Mouse (Mus musculus): ENCODE results near the gene Crybg2. TPM values are rescaled to one million over a fixed set of nuclear protein-coding genes. Genes with fewer than 3 reads are reported as not detected.

Gene Crybg2
- polyA plus RNA-seq, 1 experiment from 2014 or later, result 2.8 TPM

DNA sequence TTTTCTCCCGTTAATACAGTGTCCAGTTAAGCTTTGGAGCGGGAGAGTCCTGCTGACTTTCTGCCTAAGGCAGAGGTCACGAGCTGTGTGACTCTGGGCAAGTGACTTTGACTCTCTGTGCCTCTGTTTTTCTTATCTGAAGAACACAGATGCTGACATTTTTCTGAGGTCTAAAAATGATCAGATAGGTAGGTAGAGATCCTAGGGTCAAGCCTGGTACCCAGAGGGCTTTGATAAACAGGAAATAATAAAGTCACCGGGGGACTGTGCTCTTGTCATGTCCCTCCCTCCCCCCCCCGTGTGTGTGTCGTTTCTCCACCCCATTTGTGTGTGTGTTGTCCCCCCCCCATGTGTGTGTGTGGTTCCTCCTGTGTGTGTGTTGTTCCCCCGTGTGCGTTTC, 1.9 kb downstream of the Crybg2 start:
- H3K4me3 ChIP-seq (ENCODE audit: low read depth, low read length), result no peak overlapping the region
- DNase-seq (ENCODE audit: low spot score) (no peak), ATAC-seq (no peak)
- no peak overlapping the region for H3K9ac ChIP-seq (replicated peaks; ENCODE audit: low read depth)
- no peaks in the 10 kb centered on the region for H3K36me3 ChIP-seq (ENCODE audit: insufficient read depth, low read length)
- H3K4me1 ChIP-seq (ENCODE audit: insufficient read depth, low read depth, low read length), result no peaks in the 10 kb centered on the region
- H3K27ac ChIP-seq (ENCODE audit: low read length), result no peak overlapping the region
- H3K9me3 ChIP-seq (ENCODE audit: low read length), result no peaks in the 10 kb centered on the region
- WGBS, result 43% methylated on average over 6 of the region's 8 CpGs
- H3K27me3 ChIP-seq (replicated peaks; ENCODE audit: insufficient read depth, low read length), result no peaks in the 10 kb centered on the region
- no peak overlapping the region for H3K4me2 ChIP-seq (replicated peaks; ENCODE audit: low read depth, low read length)
- TF ChIP-seq CTCF (IDR thresholded peaks at IDR 0.05) (no peak), EP300 (IDR thresholded peaks at IDR 0.05) (no peak)

DNA sequence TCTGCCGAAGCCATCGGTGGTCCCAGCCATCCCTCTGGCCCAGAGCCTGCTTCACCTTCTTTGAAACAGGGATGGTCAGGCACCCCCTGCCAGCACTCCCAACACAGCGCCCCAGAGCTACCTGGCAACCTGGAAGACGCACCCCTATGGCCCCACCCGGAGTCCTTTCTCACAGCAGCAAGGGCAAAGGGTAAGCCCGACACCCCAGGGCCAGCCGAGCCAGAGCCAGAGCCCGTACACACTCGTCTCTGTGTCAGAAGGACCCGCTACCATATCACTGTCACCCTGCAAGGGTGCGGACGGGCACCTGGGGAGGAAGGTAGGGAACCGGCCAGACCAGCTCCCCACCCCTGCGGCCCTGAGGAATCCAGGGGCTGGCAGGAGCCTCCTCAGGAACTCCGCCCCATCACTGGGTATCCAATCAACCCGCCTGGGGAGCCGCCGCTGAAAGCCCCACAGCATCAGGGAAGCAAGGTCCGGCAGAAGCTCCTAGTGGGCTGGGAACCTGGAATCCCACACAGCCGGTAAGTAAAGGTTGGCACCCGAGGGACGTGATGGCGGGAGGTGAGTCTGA, 4.9 kb downstream of the Crybg2 start:
- Histone ChIP-seq H3K36me3 (ENCODE audit: insufficient read depth, low read length) (no peaks in the 10 kb centered on the region), H3K4me1 (ENCODE audit: insufficient read depth, low read depth, low read length) (no peaks in the 10 kb centered on the region), H3K9me3 (ENCODE audit: low read length) (no peaks in the 10 kb centered on the region), H3K27me3 (replicated peaks; ENCODE audit: insufficient read depth, low read length) (no peaks in the 10 kb centered on the region), H3K4me3 (ENCODE audit: low read depth, low read length) (no peak overlapping the region), H3K9ac (replicated peaks; ENCODE audit: low read depth) (no peak overlapping the region), H3K4me2 (replicated peaks; ENCODE audit: low read depth, low read length) (peak overlapping the region; percentile 43), H3K27ac (ENCODE audit: low read length) (no peak overlapping the region)
- ATAC-seq (peak; percentile 74), DNase-seq (ENCODE audit: low spot score) (peak; percentile 48)
- 16% methylated on average over 22 of the region's 23 CpGs for WGBS
- no peak for TF ChIP-seq CTCF (IDR thresholded peaks at IDR 0.05)
- TF ChIP-seq EP300 (IDR thresholded peaks at IDR 0.05), result no peak

DNA sequence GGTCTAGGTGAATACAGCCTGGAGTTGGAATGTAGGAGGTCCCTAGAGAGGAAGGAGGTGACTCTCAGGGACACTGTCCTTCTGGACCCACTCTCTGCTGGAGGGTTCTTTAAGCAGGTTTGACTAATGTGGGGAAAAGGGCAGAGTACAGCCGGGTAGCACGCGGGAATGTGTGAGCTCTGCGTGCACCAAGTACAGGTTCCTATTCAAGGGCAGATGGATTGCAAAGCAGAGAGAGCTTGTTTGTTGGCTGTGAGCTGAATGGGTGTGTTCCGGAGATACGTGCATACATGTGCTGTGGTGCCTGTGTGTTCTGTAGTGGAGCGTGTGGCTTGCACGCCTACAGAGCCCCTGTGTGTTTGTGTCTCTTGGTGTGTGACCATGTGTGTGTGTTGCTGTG, 6.8 kb downstream of the Crybg2 start:
- no peak for TF ChIP-seq CTCF (IDR thresholded peaks at IDR 0.05)
- TF ChIP-seq EP300 (IDR thresholded peaks at IDR 0.05), result no peak
- Histone ChIP-seq H3K27me3 (replicated peaks; ENCODE audit: insufficient read depth, low read length) (no peaks in the 10 kb centered on the region), H3K4me1 (ENCODE audit: insufficient read depth, low read depth, low read length) (no peaks in the 10 kb centered on the region), H3K4me3 (ENCODE audit: low read depth, low read length) (no peak overlapping the region), H3K9ac (replicated peaks; ENCODE audit: low read depth) (no peak overlapping the region), H3K9me3 (ENCODE audit: low read length) (no peaks in the 10 kb centered on the region), H3K36me3 (ENCODE audit: insufficient read depth, low read length) (no peaks in the 10 kb centered on the region), H3K27ac (ENCODE audit: low read length) (no peak overlapping the region), H3K4me2 (replicated peaks; ENCODE audit: low read depth, low read length) (no peak overlapping the region)
- ATAC-seq (peak; percentile 26), DNase-seq (ENCODE audit: low spot score) (no peak)
- 59% methylated on average over 8 of the region's 8 CpGs for WGBS

DNA sequence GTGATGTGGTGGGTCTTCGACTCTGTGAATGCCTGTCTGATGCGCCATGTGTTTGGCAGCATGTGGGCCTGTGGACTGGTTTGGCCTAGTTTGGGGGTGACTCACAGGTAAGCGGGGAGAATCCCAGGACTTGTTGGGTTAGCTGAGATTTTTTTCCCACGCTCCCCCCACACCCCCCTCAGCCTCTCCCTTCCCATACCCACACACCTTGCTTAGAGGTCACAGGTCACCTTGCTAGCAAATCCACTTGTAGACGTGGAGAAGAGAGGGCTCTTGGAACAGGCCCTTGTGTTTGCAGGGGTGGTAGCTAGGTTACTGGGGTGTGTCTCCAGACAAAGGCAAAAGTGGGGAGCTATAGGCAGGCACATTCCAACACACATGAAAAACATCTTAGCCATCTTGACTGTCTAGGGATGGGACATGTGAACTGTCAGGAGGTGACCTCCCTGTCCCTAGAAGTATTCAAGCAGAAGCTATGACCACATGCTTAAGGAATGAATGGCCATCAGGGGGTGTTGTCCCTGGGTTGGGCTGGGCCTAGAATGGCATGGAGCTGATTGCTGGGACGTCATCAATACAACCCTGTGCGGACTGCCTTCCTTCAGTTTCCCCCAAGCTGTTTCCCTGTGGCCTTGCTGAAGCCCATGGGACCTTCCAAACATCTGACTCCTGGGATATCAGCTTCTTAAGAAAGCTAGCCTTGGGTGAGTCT, 7.4 kb downstream of the Crybg2 start:
- Histone ChIP-seq H3K4me3 (ENCODE audit: low read depth, low read length) (no peak overlapping the region), H3K4me2 (replicated peaks; ENCODE audit: low read depth, low read length) (no peak overlapping the region), H3K9ac (replicated peaks; ENCODE audit: low read depth) (no peak overlapping the region), H3K36me3 (ENCODE audit: insufficient read depth, low read length) (no peaks in the 10 kb centered on the region), H3K4me1 (ENCODE audit: insufficient read depth, low read depth, low read length) (no peaks in the 10 kb centered on the region), H3K27ac (ENCODE audit: low read length) (no peak overlapping the region), H3K9me3 (ENCODE audit: low read length) (no peaks in the 10 kb centered on the region), H3K27me3 (replicated peaks; ENCODE audit: insufficient read depth, low read length) (no peaks in the 10 kb centered on the region)
- DNase-seq (ENCODE audit: low spot score) (peak; percentile 73), ATAC-seq (peak; percentile 78)
- TF ChIP-seq EP300 (IDR thresholded peaks at IDR 0.05), result no peak
- no peak for TF ChIP-seq CTCF (IDR thresholded peaks at IDR 0.05)
- 55% methylated on average over 7 of the region's 7 CpGs for WGBS

DNA sequence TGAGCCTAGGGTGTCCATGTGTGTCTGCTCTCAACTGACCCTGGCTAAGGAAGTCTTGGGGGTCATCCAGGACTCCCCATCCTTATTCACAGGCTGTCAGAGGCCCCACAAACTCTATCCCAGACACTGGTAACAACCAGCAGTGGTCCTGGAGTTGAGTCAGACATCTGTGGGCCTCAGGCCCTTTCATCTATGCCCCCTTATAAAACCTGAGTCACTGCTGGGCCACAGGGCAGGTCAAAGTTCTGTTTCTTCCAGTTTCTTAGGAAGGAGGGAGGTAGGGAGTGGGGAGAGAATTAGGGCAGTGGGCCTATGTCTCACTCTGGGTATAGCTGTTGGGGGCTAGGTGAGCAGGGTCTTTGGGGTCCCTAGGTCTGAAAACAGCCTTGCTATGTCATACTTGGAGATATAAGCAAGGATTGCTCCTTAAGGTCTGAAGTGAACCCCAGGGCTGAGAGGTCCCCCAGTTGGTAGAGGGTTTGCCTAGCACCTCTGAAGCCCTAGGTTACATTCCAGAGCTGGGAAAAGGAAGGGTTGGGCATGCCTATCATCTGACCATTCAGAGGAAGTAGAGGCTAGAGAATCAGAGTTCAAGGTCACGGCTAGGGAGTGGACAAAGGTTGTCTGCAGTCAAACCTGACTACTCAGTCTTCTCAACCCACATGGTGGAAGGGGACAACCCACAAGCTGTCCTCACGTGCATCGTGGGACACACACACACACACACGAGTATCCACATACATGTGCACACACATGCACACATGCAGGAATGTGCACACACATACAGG, 8.4 kb downstream of the Crybg2 start:
- Histone ChIP-seq H3K27ac (ENCODE audit: low read length) (no peak overlapping the region), H3K9me3 (ENCODE audit: low read length) (no peaks in the 10 kb centered on the region), H3K4me2 (replicated peaks; ENCODE audit: low read depth, low read length) (no peak overlapping the region), H3K9ac (replicated peaks; ENCODE audit: low read depth) (no peak overlapping the region), H3K27me3 (replicated peaks; ENCODE audit: insufficient read depth, low read length) (no peaks in the 10 kb centered on the region), H3K4me1 (ENCODE audit: insufficient read depth, low read depth, low read length) (no peaks in the 10 kb centered on the region), H3K4me3 (ENCODE audit: low read depth, low read length) (no peak overlapping the region), H3K36me3 (ENCODE audit: insufficient read depth, low read length) (no peaks in the 10 kb centered on the region)
- WGBS, result 84% methylated on average over 4 of the region's 4 CpGs
- DNase-seq (ENCODE audit: low spot score) (no peak), ATAC-seq (no peak)
- TF ChIP-seq CTCF (IDR thresholded peaks at IDR 0.05), result no peak
- TF ChIP-seq EP300 (IDR thresholded peaks at IDR 0.05), result no peak

DNA sequence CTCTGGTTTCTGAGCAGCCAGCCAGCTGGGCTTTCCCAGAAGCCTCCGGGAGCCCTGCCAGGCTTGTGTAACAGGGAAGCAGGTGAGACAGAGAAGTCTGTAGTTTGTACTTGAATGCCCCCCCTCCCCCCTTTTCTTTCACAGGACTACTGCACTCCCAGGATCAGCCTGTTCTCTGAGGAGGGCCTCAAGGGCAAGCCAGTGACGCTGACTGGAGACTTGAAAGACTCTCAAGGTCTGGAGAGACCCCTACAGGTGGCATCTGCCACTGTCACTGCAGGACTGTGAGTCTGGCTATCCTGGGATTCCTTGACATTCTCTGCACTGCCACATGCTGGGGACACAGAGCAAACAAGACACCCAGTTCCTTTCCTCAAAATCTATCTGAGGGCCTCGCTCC, 18.1 kb downstream of the Crybg2 start:
- Histone ChIP-seq H3K36me3 (ENCODE audit: insufficient read depth, low read length) (no peaks in the 10 kb centered on the region), H3K4me2 (replicated peaks; ENCODE audit: low read depth, low read length) (no peak overlapping the region), H3K27ac (ENCODE audit: low read length) (no peak overlapping the region), H3K9ac (replicated peaks; ENCODE audit: low read depth) (no peak overlapping the region), H3K9me3 (ENCODE audit: low read length) (no peaks in the 10 kb centered on the region), H3K4me3 (ENCODE audit: low read depth, low read length) (no peak overlapping the region), H3K4me1 (ENCODE audit: insufficient read depth, low read depth, low read length) (no peaks in the 10 kb centered on the region), H3K27me3 (replicated peaks; ENCODE audit: insufficient read depth, low read length) (no peaks in the 10 kb centered on the region)
- DNase-seq (ENCODE audit: low spot score), result peak; percentile 81
- peak; percentile 39 for ATAC-seq
- 16% methylated on average over 3 of the region's 3 CpGs for WGBS
- TF ChIP-seq CTCF (IDR thresholded peaks at IDR 0.05), result peak; percentile 75
- TF ChIP-seq EP300 (IDR thresholded peaks at IDR 0.05), result no peak

Data from lung, postnatal 0 days (tissue).